Mouse (Mus musculus) megakaryocyte, adult 5-6 weeks (primary cell): ENCODE results near the gene Pelo. TPM values are rescaled to one million over a fixed set of nuclear protein-coding genes. Genes with fewer than 3 reads are reported as not detected.

Experiments
- ATAC-seq: 2 replicates; pipeline ENCODE4 v1.8.0; 2016; ENCODE audit warnings: mild to moderate bottlenecking, inconsistent platforms; ENCODE audit not compliant: poor library complexity, severe bottlenecking
- total RNA-seq, 2 experiments: library from RNA; stranded (forward) in 1 of 2; stranded (reverse) in 1 of 2; fragments of 153-499, 151-499 nt in 1 of 2; fragments of 221-1000, 200-1000 nt in 1 of 2; gene quantifications; 2 replicates each; pipeline versions ENCODE4 v1.2.3 to v1.2.4; 2015 to 2017

The Pelo gene
- total RNA-seq, 2 experiments from 2014 or later, result 5.7 to 11.6 TPM

DNA sequence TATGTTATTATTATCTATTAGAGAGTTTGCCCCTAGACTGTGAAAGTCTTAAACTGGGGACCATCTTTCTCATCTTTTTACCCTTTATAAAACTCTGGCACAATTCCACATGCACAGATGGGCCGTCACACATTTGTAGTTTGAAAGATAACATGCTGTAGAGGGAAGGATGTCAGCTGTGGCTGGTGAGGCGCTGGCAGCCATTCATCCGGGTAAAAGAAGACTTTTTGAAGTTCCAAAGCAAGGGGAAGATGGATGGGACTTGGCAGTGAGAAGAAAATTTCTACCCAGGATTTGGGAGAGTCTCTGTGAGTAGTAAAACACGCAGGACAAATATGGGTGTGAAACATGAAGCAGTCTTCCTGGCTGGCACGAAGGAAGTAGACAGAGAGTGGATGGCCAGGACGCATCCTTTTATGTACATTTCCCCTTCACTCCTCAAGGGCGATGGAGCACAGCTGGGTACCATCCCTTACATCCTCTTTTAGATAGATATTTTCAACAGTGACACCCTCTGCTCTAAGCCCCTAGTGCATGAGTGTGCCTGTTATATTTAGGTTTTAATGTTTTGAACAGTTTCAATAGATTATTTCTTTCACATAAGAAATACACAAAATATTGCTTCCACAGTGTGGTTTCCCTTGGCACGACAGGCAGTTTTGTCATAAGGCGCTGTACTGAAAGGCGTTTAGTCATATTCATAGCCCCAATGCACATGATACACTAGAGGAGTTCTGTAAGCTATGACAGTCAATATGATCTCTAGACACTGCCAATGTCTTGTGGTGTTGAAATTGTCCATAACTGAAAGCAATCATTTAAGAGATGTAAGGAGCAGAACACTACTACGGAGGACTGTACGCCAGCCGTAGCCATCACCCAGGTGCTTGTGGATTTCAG lies 39.1 kb downstream of the Pelo start:
- ATAC-seq, result no peak

GRCm38 (mm10) chr13:115042652-115043051 lies 47.3 kb downstream of the Pelo start:
- ATAC-seq, result no peak

Other genes starting within 250 kb of the Pelo start
- gene Itga2, start 158.1 kb downstream of the Pelo start, total RNA-seq (2015), result 1.6 and 3.5 TPM in 2 replicates
- gene Itga2, start 158.1 kb downstream of the Pelo start, total RNA-seq (2017), result 2.4 TPM in 2 replicates
- 12.9 and 14.0 TPM in 2 replicates for gene Gm49395, start 11.7 kb upstream of the Pelo start, total RNA-seq (2015)
- 7.0 and 9.2 TPM in 2 replicates for gene Gm49395, start 11.7 kb upstream of the Pelo start, total RNA-seq (2017)
- 60.3 and 63.4 TPM in 2 replicates for gene Itga1, start 11.8 kb upstream of the Pelo start, total RNA-seq (2015)
- 45.5 and 47.2 TPM in 2 replicates for gene Itga1, start 11.8 kb upstream of the Pelo start, total RNA-seq (2017)